8 mouse cellular contexts compared by ENCODE assay signal in the genomic region with DNA sequence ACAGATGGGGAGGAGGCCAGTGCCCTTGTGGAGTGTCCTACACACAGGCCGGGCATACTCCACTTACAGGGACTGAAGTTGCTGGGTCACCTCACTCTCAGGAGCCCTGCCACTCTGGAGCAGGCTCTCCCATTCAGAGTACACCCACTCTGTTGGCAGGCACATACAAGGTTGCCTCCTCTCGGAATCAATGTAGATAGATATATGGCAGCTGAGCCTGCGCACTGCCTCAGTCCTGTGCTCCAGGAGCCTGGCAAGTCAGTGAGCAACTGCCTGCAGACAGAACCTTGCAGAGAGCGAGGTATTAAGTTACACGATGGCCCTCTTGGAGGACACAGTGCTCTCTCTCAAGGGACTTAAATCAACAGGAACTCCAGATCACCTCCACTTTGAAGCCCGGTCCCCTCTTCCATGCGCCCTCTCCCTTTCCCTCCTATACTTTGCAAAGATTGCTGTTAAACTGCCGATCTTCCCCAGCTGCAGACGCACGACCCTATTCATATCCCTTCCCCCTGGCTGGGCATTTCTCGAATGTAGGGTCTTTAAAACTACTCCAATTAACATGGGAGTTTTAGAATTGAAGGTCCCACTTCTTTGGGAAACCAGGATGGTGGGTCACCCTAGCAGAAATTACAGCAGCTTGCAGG. TPM values are rescaled to one million over a fixed set of nuclear protein-coding genes. Genes with fewer than 3 reads are reported as not detected.
A peak's percentile ranks its signal among the peaks of the same experiment; 100 is the strongest.
DNase-seq lines count a peak whose midpoint lies in the region; ATAC-seq and TF ChIP-seq lines count a peak whose summit lies in the region.

No protein-coding gene starts in this region.

- H3K4me2 ChIP-seq in heart, embryonic 13.5 days = peak overlapping the region; percentile 90
- H3K4me2 ChIP-seq in intestine, embryonic 15.5 days (replicated peaks) = peak overlapping the region; percentile 74
- H3K4me2 ChIP-seq in neural tube, embryonic 12.5 days (replicated peaks) = peak overlapping the region; percentile 85

- no peak for TF ChIP-seq CTCF in cortical plate, adult 2 months (IDR thresholded peaks at IDR 0.05; ENCODE audit: extremely low read depth, insufficient read depth, low read length)

- ATAC-seq in heart, embryonic 13.5 days (ENCODE audit: extremely low read depth, insufficient number of reproducible peaks, low FRiP score, low TSS enrichment) = no peak
- no peak for ATAC-seq in intestine, embryonic 15.5 days
- peak; percentile 12 for ATAC-seq in neural tube, embryonic 12.5 days (ENCODE audit: low FRiP score, low read depth)
- ATAC-seq in inflammation-experienced regulatory T-cells, adult 6 months = no peak

- H3K4me3 ChIP-seq in heart, embryonic 13.5 days = peak overlapping the region; percentile 93
- peak overlapping the region; percentile 93 for H3K4me3 ChIP-seq in cortical plate, adult 2 months (ENCODE audit: insufficient read depth, low read length)
- peak overlapping the region; percentile 90 for H3K4me3 ChIP-seq in intestine, embryonic 15.5 days (replicated peaks)
- H3K4me3 ChIP-seq in neural tube, embryonic 12.5 days = peak overlapping the region; percentile 80

- peak overlapping the region; percentile 92; the same call in 1 of the 2 replicates for H3K27ac ChIP-seq in heart, embryonic 13.5 days (replicated peaks)
- peak overlapping the region; percentile 70 for H3K27ac ChIP-seq in cortical plate, adult 2 months (ENCODE audit: insufficient read depth, low read length)
- no peak overlapping the region for H3K27ac ChIP-seq in intestine, embryonic 15.5 days
- H3K27ac ChIP-seq in neural tube, embryonic 12.5 days = peak overlapping the region; percentile 95; the same call in 1 of the 2 replicates

- H3K36me3 ChIP-seq in heart, embryonic 13.5 days = peaks cover 19% of the 10 kb centered on the region
- no peaks in the 10 kb centered on the region; the same call in 1 of the 2 replicates for H3K36me3 ChIP-seq in intestine, embryonic 15.5 days
- peaks cover 5% of the 10 kb centered on the region; the same call in 1 of the 2 replicates for H3K36me3 ChIP-seq in neural tube, embryonic 12.5 days

- 28% methylated on average over 11 of the region's 11 CpGs for WGBS in heart, embryonic 13.5 days
- WGBS in intestine, embryonic 15.5 days = 41% methylated on average over 11 of the region's 11 CpGs
- 12% methylated on average over 11 of the region's 11 CpGs for WGBS in neural tube, embryonic 12.5 days

- peaks cover 72% of the 10 kb centered on the region for H3K4me1 ChIP-seq in heart, embryonic 13.5 days
- peaks cover 3% of the 10 kb centered on the region for H3K4me1 ChIP-seq in cortical plate, adult 2 months (ENCODE audit: control insufficient read depth, insufficient read depth, low read length)
- peaks cover 44% of the 10 kb centered on the region for H3K4me1 ChIP-seq in intestine, embryonic 15.5 days (replicated peaks)
- H3K4me1 ChIP-seq in neural tube, embryonic 12.5 days = peaks cover 69% of the 10 kb centered on the region

- H3K27me3 ChIP-seq in heart, embryonic 13.5 days (replicated peaks) = peaks cover 52% of the 10 kb centered on the region
- peaks cover 54% of the 10 kb centered on the region for H3K27me3 ChIP-seq in intestine, embryonic 15.5 days (replicated peaks)
- H3K27me3 ChIP-seq in neural tube, embryonic 12.5 days (replicated peaks) = peaks cover 30% of the 10 kb centered on the region

- no peaks in the 10 kb centered on the region for H3K9me3 ChIP-seq in heart, embryonic 13.5 days
- H3K9me3 ChIP-seq in intestine, embryonic 15.5 days = no peaks in the 10 kb centered on the region
- no peaks in the 10 kb centered on the region for H3K9me3 ChIP-seq in neural tube, embryonic 12.5 days

- DNase-seq in heart, adult 8-10 months (ENCODE audit: low spot score) = no peak
- peak; percentile 49 for DNase-seq in A20 (ENCODE audit: low read depth, low spot score)
- no peak for DNase-seq in layer of hippocampus, adult 9-11 months

- H3K9ac ChIP-seq in heart, embryonic 13.5 days = peak overlapping the region; percentile 62
- H3K9ac ChIP-seq in intestine, embryonic 15.5 days = peak overlapping the region; percentile 79; the same call in 1 of the 2 replicates
- peak overlapping the region; percentile 98 for H3K9ac ChIP-seq in neural tube, embryonic 12.5 days

- TF ChIP-seq POLR2A in cortical plate, adult 2 months (IDR thresholded peaks at IDR 0.05; ENCODE audit: extremely low read depth, insufficient read depth, low read length) = peak; percentile 49; the same call in 1 of the 2 replicates

RNA-seq across cellular contexts. Expression of a gene that starts 0.6 kb away (rescaled TPM):
- polyA plus RNA-seq in heart, embryonic 13.5 days (2015; fragmentation: Nextera tagmentation; extraction: Ambion mirVana) = 40.6 and 42.6 TPM in 2 replicates
- 10 to 100 TPM; 38.6 to 44.1 (median 41.2) TPM for total RNA-seq in heart, adult 8-10 months (2022)
- 64.5 and 68.2 TPM in 2 replicates for polyA plus RNA-seq in cortical plate, adult 2 months (2012; rRNA removed)
- polyA plus RNA-seq in intestine, embryonic 15.5 days (2015; fragmentation: Nextera tagmentation; extraction: Ambion mirVana) = 34.2 and 36.1 TPM in 2 replicates
- polyA plus RNA-seq in neural tube, embryonic 12.5 days (2016; fragmentation: Nextera tagmentation; extraction: Ambion mirVana) = 41.2 and 46.3 TPM in 2 replicates
- polyA plus RNA-seq in inflammation-experienced regulatory T-cells, adult 6 months (2017; shearing (Covaris generic)) = 10 to 100 TPM; 22.1 to 59.6 (median 49.1) TPM

RNA-seq across cellular contexts. Expression of a gene that starts 2.6 kb away (rescaled TPM):
- 0.31 and 0.45 TPM in 2 replicates for polyA plus RNA-seq in heart, embryonic 13.5 days (2015; fragmentation: Nextera tagmentation; extraction: Ambion mirVana)
- total RNA-seq in heart, adult 8-10 months (2022) = not detected
- polyA plus RNA-seq in cortical plate, adult 2 months (2012; rRNA removed) = 25.9 and 28.2 TPM in 2 replicates
- polyA plus RNA-seq in intestine, embryonic 15.5 days (2015; fragmentation: Nextera tagmentation; extraction: Ambion mirVana) = 1.8 and 2.5 TPM in 2 replicates
- polyA plus RNA-seq in neural tube, embryonic 12.5 days (2016; fragmentation: Nextera tagmentation; extraction: Ambion mirVana) = 396 and 412 TPM in 2 replicates
- polyA plus RNA-seq in inflammation-experienced regulatory T-cells, adult 6 months (2017; shearing (Covaris generic)) = 1 to 10 TPM in 2 of 3 experiments, not detected in 1; 1.2 to 1.3 TPM

RNA-seq across cellular contexts. Expression of a gene that starts 35.0 kb away (rescaled TPM):
- polyA plus RNA-seq in heart, embryonic 13.5 days (2015; fragmentation: Nextera tagmentation; extraction: Ambion mirVana) = 2.1 and 2.6 TPM in 2 replicates
- 1 to 10 TPM; 4.0 to 9.1 (median 4.5) TPM for total RNA-seq in heart, adult 8-10 months (2022)
- polyA plus RNA-seq in cortical plate, adult 2 months (2012; rRNA removed) = 2.3 TPM in 2 replicates
- polyA plus RNA-seq in intestine, embryonic 15.5 days (2015; fragmentation: Nextera tagmentation; extraction: Ambion mirVana) = 3.0 and 3.6 TPM in 2 replicates
- 0.34 and 1.2 TPM in 2 replicates for polyA plus RNA-seq in neural tube, embryonic 12.5 days (2016; fragmentation: Nextera tagmentation; extraction: Ambion mirVana)
- 100 to 1,000 TPM in 2 of 3 experiments, 10 to 100 TPM in 1; 10.2 to 157 (median 117) TPM for polyA plus RNA-seq in inflammation-experienced regulatory T-cells, adult 6 months (2017; shearing (Covaris generic))

Comparison
In these comparisons a context has a peak if more than half of its experiments do, and no peak if none do; other contexts are left out.
1. RNA of a gene that starts 2.6 kb away (polyA plus RNA-seq): 396 to 412 TPM in neural tube, embryonic 12.5 days; 25.9 to 28.2 TPM in cortical plate, adult 2 months, 1.8 to 2.5 TPM in intestine, embryonic 15.5 days, 1.2 to 1.3 TPM in inflammation-experienced regulatory T-cells, adult 6 months and 0.31 to 0.45 TPM in heart, embryonic 13.5 days; every median in the first group is over 10 times any median in the second.
2. Peak in every context shown above with its lines, with median percentiles within 50 percentile points of each other: H3K4me2 ChIP-seq, H3K4me3 ChIP-seq and H3K9ac ChIP-seq.